Mouse (Mus musculus) bone marrow, adult 2 months (tissue): Measurements from ENCODE around the gene Mthfd2l.

Experiments used
- CTCF ChIP-seq: fragments of 200-500 bp; IDR thresholded peaks from 2 replicates; pipeline ENCODE4 v1.5.1; 2011; ENCODE audit warnings: low read length, control low read depth; ENCODE audit not compliant: control insufficient read depth, insufficient read depth
- POLR2A ChIP-seq: fragments of 200-500 bp; IDR thresholded peaks from 2 replicates; pipeline ENCODE4 v1.6.1; 2011; ENCODE audit warnings: low read depth, mild to moderate bottlenecking, control low read depth, low read length, borderline replicate concordance; ENCODE audit not compliant: control insufficient read depth

GRCm38 (mm10) chr5:90980297-90980696, 49.4 kb downstream of the Mthfd2l start:
- TF ChIP-seq CTCF: no peak
- no peak for TF ChIP-seq POLR2A
